In genomic region chr13:109486166-109486565, GRCm38 (mm10) we compare ENCODE assay signal across 12 mouse cellular contexts.
"Had no signal": no experiment of that assay in that cellular context is flagged by ENCODE, and none has a peak within 500 bp of the region (broad histone marks: within the 10 kb centered on the region; RNA-seq: fewer than 3 reads in every experiment).

No protein-coding gene starts in this region.

- DNase-seq: kidney, adult 2 months; left cerebral cortex, postnatal 4 days; midbrain, embryonic 14.5 days; right cerebral cortex, adult 18-20 months; thymus, adult 2 months; thymus, postnatal 25 days had no signal

- H3K27ac ChIP-seq: limb, embryonic 13.5 days; liver, embryonic 14.5 days; midbrain, embryonic 10.5 days; neural tube, embryonic 15.5 days; stomach, embryonic 15.5 days had no signal

- H3K4me3 ChIP-seq: limb, embryonic 13.5 days; midbrain, embryonic 10.5 days; myocyte; neural tube, embryonic 15.5 days; stomach, embryonic 15.5 days had no signal

- H3K4me1 ChIP-seq: stomach, embryonic 15.5 days had no signal

- H3K27me3 ChIP-seq: limb, embryonic 13.5 days; neural tube, embryonic 15.5 days; stomach, embryonic 15.5 days had no signal

- H3K36me3 ChIP-seq: limb, embryonic 13.5 days; midbrain, embryonic 10.5 days; neural tube, embryonic 15.5 days; stomach, embryonic 15.5 days had no signal

- H3K9me3 ChIP-seq: limb, embryonic 13.5 days; midbrain, embryonic 10.5 days; neural tube, embryonic 15.5 days; stomach, embryonic 15.5 days had no signal

- H3K4me2 ChIP-seq: limb, embryonic 13.5 days; neural tube, embryonic 15.5 days; stomach, embryonic 15.5 days had no signal

- H3K9ac ChIP-seq: limb, embryonic 13.5 days; liver, embryonic 14.5 days; neural tube, embryonic 15.5 days; stomach, embryonic 15.5 days had no signal
